Mouse (Mus musculus) heart, postnatal 25 days (tissue): ENCODE data around the gene Avpr2. TPM values are rescaled to one million over a fixed set of nuclear protein-coding genes. Genes with fewer than 3 reads are reported as not detected.

ENCODE experiments used
- DNase-seq: peaks from one replicate; pipeline ENCODE4 v3.0.0; 2022; ENCODE audit warnings: low spot score
- intact Hi-C: fragments of 180-260 bp; cut with DNase I; formaldehyde crosslinking; loops from one replicate; pipeline ENCODE4 v1.15.1; 2025
- total RNA-seq, 2 experiments: library from RNA; stranded (reverse); gene quantifications; 2 replicates each; pipeline ENCODE4 v1.2.3; 2021

The Avpr2 gene
- not detected for total RNA-seq

DNA sequence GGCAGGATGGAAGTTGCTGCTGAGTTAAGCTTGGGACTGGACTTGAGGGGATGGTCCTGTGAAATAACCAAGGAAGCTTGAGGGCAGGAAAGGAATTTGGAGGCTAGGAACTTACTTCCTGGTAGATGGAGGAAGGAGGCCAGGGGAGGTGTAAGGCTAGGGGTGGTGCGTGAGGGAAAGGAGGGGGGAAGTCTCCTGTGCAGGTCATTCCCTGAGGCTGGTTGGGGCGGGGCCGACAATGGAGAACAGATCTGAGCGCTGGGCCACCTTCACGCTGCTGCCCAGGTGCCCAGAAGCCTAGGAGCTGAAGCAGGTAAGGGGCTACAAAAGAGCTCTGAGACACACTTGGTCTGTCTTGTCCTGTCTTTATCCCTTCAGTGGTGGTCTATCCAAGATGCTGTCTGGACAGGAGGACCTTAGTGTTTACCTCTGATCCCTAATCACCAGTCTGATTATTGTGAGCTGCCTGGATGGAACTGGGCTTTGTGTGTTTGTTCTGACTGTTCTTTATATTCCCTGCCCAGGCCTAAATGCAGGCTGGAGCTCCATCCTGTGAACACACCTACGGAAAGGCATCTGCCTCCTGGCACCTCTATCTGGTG lies at the start of gene Avpr2:
TSS of gene Avpr2 (plus strand) at position 552 of the 602 bp plus-strand sequence.
- intact Hi-C loops: loop anchor here (5.0 kb wide), 1 partner anchor 219 kb away; the partner anchor contains the start of gene Slc6a8

DNA sequence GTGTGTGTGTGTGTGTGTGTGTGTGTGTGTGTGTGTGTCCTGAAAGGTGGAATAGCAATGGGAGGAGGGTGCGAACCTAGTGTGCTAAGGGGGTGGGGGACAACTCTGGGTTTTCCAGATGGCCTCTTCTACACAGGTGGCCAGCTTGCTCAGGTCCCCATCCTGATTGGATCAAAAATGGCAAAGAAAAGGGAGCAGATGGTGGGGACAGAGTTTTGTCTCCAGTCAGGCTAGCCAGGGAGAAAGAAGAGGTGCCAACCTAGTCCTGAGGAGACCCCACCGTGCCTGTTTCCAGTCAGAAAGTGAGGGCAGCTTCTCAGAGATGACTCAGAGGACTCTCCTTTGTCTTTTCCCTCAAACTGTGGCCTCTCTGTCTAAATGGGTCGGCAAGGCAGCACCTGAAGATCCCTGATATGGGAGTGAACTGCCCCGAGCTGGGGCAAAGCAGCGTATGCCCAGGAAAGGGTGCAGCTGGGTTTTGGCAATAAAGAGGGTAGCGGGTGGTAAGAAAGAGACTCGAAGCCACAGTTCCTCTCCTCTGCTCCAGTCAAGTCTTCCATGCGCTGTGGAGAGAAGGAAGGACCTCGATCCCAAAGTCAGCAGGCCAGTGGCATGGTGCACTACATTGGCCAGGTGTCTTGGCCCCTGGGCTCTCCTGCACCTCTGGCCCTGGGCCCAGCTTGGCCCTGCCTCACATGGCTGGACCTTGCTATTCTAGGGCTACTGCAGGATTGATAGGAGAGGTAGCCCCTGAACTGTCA lies 37.4 kb upstream of the Avpr2 start:
- DNase-seq: no peak
- intact Hi-C loops: no loop called here

More for the DNA sequence above, at the start of gene Avpr2:
- DNase-seq: no peak

DNA sequence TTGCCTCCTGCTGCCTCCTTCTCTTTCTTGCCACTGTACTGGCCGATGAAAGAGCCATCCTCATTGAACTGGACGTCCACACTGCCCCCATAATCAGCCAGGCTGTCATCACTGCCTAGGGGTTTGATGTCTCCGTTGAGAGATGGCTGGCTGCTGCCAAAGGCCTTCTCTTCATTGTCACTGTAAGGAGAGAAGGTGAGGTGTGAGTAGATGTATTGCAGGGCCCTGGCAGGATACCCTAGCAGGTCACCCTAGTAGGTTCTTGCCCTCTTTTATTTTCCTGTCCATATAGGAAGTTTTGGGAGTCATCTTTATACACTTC lies 36.9 kb upstream of the Avpr2 start:
- no peak for DNase-seq
- intact Hi-C loops: no loop called here

DNA sequence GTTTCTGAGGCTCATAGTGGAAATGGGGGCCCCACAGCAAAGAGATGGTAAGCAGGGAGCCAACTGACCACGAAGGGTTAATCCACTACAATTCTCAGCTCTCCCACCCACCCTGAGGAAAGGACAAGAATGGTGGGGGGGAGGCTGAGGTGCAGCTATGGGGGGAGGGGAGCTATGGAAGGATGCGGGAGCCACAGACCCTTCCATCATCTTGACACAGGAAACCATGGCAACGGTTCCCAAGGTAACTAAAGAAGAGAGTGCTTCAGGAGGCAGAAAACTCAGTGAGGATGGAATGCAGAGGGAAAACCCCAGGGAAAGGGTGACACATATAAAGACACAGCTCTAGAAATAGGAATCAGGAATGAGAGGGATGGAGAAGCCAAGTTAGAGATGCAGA lies 27.2 kb upstream of the Avpr2 start:
- intact Hi-C loops: no loop called here
- no peak for DNase-seq

DNA sequence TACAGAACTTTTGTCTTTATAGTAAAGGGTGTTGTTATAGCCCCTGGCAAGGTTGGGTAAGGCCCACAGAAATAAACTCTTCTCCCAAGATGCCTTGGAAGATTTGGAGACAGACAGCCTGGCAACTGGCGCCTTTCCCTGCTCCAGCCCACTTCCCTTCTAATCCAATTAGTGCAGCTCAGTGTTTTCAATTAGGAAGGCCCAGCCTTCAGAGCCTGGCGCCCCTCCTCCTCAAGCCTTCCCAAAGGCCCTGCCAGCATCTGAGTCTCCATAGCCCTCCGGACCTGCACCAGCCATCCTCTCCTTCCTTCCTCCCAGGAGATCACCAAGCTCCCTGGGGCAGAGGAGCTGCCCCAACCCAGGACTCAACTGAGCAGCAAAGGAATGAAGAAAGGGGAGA lies 24.6 kb upstream of the Avpr2 start:
- intact Hi-C loops: no loop called here

DNA sequence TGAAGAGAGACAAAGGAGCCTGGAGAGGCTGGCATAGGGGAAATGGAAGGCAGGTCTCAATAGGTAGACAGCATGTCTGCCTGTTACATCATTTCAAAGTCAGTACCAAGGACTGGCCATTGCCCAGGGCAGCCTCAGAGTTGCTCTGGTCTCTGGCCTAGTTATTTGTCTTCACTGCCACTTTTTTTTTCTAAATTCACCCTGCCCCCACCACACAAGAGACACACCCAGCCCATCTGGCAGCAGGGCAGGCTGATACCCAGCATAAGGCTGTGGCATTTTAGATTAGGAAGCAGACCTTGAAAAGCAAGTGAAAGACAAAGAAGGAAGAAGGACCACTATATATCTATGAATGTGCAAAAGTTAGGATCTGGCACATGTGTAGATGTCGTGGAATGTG lies 24.1 kb upstream of the Avpr2 start:
- intact Hi-C loops: no loop called here
- DNase-seq: no peak

More for the DNA sequence above, 24.6 kb upstream of the Avpr2 start:
- DNase-seq: no peak

DNA sequence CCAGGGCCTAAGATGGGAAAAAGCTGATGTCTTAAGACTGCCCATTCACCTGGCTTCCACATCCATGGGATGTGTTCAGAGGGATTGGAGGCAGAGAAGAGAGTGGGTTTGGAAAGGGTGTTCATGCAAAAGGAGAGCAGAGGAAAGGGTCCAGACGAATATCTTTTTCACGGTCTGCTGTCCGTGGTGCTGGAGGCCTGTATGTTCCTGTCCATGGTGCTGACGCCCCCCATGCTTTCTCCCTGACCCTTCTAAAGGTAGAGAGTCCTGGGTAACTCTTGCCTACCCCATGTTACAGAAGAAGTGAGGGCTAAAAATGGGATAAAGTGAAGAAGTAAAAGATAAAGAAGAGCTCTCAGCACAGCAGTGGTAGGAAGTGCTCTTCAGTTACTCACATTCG lies 22.6 kb upstream of the Avpr2 start:
- no peak for DNase-seq
- intact Hi-C loops: no loop called here

DNA sequence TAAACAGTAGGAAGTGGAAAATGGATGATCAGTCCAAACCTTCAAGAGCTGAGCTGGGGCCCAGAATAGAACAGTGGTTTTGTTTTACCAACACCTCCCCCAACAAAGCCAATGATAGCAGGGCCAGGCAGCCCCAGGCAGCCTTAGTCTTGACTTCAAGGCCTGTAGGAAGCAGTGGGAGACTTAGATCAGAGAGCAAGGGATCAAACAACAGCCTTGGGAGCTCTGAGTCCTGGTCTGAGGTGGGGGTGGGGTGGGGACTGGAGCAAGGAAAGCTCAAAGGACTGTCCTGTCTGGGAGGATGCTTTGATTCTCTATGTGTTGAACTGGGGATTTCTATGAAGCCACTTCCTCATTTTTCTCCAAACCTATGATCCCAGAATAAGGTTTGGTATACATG lies 20.4 kb upstream of the Avpr2 start:
- no peak for DNase-seq
- intact Hi-C loops: no loop called here

DNA sequence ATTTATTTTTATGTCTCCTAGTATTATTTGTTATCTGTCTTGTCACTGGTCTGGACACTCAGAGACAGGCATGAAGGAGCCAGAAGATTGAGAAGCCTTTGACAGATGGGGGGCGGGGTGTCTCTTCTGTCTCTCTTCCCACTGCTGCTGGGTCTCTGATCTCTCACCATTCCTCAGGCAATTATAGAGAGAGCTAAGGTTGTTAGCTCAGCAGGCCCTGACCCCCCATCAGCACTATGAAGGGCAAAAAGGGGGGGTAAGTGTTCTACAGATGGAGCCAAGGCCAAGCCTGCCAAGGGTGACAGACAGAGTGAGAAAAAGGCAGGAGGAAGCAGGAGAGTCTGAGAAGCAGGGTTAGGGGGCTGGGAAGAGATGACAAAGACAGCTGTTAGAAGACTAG lies 19.9 kb upstream of the Avpr2 start:
- intact Hi-C loops: no loop called here
- no peak for DNase-seq

DNA sequence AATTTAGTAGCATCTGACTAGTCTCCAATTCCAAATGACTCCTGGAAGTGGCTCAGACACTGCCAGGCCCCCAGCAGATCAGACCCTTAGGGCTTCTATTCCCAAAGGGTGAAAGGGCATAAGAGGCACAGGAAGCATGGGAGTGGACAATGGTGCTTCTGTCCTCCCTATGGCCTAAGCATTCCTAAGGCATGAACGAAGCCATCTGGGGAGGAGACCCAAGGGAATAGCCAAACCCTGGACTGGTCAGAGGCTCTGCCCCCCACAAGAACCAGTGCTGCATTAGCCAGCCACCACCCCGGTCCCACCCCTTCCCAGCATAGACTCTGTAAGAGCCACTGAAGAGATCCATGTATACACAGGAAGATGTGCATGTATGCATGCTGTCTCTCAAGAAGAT lies 16.0 kb upstream of the Avpr2 start:
- no peak for DNase-seq
- intact Hi-C loops: no loop called here

DNA sequence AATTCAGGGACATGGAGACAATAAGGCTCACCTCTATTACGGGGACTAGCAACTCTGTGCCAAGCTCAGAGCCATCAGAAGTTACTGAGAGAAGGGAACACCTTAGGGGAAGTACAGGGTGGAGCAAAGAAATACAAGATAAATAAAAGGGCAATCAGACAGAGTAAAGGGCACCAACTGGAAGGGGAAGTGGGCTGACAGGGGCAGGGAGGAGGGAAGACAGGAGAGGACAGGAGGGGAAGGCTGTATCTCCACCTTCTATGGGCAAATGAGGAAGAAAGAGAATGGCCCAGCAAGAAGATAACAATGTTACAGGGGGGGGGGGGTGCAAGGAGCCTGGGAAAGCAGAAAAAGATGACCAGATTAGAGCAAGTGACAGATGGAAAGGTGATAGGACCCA lies 14.9 kb upstream of the Avpr2 start:
- DNase-seq: no peak

DNA sequence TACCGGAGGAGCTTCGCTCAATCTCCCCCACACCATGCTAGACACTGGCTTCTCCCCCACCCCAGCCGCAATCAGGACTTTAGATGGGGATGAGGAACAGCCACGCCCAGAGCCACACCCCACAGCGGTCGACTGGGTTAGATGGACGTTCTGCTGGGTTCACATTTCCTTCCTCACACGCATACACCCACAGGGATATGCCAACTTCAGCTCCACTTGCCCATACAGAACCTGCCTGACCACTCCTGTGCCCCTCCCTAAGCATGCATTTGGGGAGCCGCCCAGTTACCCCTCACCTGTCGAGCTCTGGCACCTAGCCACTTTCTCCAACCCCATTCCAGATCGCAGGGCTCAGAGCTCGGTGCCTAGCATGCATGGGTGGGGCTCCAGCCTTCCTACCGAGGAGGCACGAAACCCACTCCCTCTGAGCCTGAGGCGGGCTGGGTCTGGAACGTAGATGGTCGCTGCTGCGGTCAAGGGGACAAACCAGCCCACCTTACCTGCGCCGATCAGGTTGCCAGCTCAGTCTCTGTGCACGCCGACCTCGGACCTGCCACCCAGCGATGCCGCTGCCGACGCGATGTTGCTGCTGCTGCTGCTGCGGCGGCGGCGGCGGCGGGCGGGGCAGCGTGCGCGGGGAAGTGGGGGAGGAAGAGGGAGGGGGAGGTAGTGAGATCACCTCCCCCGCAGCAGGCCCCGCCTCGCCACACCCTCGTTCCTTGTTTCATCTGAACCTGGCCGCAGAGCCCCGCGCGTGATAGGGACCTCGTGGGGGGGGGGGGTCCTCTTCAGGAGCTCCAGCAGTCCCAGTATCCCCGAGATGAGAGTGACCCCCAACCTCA lies 11.5 kb upstream of the Avpr2 start:
- intact Hi-C loops: no loop called here
- DNase-seq: no peak

More for the DNA sequence above, 14.9 kb upstream of the Avpr2 start:
- intact Hi-C loops: no loop called here

DNA sequence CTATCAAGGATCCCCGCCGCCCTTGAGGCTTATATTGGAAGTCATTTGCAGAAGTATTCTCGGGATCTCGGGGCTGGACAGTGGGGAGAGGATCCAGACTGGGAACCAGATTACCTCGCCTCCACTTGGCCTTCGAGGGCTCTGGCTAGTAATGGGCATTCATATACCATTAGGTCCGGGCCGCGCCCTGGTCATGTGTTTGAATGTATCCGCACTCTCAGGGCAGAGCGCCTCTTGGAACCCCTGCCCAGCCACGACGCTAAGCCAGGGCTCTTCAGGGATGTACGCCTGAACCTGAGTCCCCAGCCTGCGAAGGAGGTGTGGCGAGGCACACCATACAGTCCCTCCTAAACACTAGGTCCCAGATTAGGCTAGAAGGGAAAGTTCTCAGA lies 10.9 kb upstream of the Avpr2 start:
- no peak for DNase-seq
- intact Hi-C loops: no loop called here

DNA sequence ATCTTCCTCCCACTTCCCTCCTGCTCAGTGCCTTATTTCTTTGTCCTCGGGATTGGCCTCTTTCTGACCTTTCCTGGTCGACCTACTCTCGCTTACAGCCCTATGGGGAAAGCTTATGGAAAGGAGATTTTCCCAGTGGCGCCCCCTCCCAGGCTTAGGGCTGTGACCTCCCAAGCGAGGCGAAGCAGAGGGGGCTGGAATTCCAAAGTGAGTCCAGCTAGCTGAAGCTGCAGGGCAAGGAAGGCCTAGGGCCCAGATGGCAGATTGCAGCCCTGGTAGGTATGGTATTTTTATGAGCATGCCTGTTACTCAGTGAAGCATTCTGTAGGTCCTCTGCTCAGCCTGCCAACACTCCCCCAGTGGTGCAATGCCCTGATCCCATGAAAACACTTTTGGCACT lies 10.4 kb upstream of the Avpr2 start:
- intact Hi-C loops: no loop called here
- DNase-seq: no peak

DNA sequence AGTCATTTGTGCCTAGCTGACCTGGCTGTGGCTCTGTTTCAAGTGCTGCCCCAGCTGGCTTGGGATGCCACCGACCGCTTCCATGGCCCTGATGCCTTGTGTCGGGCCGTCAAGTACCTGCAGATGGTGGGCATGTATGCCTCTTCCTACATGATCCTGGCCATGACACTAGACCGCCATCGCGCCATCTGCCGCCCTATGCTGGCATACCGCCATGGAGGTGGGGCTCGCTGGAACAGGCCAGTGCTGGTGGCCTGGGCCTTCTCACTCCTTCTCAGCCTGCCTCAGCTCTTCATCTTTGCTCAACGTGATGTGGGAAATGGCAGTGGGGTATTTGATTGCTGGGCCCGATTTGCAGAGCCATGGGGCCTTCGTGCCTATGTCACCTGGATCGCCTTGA lies 931 bp downstream of the Avpr2 start:
- intact Hi-C loops: loop anchor here (5.0 kb wide), 1 partner anchor 221 kb away; the partner anchor contains the start of gene Slc6a8
- DNase-seq: no peak

DNA sequence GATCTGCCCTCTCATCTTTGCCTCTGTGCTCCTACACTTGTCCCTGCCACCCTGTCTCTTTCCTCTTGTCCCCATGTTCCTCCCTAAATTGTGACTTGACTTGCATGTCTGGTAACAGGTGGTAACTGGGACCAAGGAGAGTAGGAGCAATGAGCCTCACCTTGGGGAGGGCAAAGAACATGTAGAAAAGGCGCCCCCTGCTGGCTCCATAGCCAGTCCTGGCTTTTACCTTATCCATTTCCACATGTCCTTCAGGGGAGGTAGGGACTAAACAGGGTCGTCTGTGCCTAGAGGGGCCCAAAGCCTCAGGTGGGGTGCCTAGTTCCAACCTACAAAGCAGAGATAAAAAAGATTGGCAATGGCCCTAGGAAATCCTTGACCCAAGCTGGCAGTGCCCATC lies 3.8 kb downstream of the Avpr2 start, which contains the start of gene L1cam:
TSS of gene L1cam (minus strand) at position 387 of the 400 bp plus-strand sequence.
- no peak for DNase-seq
- intact Hi-C loops: loop anchor here (5.0 kb wide), 1 partner anchor 98 kb away; no protein-coding TSS in a partner anchor

DNA sequence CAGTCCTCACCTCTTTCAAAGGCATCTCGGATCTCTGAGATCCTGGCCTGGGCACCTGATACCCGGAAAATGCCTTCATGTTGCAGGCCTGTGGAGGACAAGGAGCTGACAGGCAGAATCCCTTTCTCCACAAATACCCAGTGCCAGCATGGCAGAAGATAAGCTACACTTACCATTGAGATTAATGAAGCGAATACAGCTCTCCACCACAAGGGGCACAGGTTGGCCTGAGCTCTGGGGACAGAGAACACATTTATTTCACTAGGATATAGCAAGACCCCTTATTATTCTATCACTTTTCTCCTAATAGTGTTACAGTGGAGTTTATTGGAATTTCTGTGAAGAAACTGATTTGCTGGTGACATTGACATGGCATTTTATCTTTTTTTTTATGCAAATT lies 6.1 kb downstream of the Avpr2 start:
- no peak for DNase-seq
- intact Hi-C loops: loop anchor here (5.0 kb wide), 1 partner anchor 101 kb away; no protein-coding TSS in a partner anchor

DNA sequence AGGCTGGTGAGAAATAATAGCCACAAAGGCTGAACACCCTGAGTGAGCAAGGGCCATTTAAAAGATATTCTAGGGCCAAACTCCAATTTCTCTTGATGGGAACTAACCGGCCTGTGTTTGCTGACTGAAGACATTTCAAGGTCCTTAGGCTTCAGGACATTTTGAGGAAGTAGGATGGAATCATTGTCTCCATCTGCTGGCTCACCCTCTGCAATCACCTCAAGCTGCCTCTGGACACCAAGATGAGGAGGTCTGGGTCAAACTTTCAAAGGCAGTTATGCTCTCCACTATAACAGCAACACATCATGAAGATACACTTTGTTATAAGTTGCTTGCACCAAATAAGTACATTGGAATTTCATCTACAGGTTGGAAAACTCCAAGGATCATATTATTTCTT lies 18.1 kb downstream of the Avpr2 start:
- DNase-seq: no peak
- intact Hi-C loops: no loop called here

DNA sequence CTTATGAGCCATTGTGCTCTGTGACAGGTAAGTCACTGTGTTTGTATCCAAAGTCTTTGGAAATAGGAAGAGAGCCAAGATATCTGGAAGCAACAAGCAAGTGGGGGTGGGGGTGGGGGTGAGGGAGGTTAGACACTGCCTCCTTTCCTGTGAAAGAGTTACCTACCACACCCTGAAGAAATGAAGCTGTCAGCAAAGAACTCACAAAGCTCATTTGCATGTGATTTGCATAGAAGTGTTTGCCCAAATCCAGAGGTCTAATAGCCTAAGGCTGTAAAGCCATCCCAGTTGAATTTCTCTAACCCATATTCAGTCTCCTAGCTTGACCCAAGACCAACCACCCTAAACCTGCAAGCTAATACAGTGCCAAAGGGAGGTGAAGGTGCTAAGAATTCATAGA lies 18.5 kb downstream of the Avpr2 start:
- intact Hi-C loops: no loop called here
- DNase-seq: no peak

DNA sequence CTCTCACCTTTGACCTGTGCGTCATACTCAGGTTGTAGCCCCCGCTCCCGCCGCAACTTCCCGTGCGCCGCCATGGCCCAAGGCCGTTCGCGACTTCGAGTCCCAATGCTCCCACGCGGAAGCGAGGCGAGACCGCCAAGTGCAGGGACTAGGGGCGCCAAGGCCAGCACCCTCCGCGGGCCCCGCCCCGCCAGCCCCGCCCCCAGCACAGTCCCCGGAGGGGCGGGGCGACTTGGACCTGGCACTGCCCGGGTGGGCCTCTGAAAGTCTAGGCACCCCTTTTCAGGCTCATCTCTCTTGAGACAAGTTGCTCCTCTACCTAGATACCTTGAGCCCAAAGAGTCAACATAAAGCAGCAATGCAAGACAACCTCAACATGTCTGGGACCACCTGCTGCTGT lies 19.3 kb downstream of the Avpr2 start:
- intact Hi-C loops: no loop called here
- no peak for DNase-seq

DNA sequence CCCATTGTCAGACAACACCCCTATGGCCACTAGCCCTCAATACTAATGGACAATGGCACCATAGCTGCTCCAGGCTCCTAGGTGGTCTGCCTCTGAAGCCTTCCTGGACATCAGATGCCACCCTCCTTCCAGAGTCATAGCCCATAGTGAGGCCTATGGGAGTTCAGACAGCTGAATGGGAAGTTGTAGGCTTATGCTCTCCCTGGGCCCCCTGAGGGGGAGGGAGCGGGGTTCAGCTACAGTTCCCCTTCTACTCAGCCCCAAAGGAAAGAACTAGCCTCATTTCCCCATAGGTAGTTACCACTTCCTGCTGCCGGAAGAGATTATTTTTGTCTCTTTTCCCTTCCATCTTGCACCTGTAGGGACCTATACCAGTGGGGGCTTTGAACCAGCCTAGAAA lies 19.7 kb downstream of the Avpr2 start:
- DNase-seq: no peak
- intact Hi-C loops: no loop called here
